Mouse (Mus musculus): ENCODE data around the gene Olfr1312.
"Not testable (repeated sequence)": the region's sequence is repeated elsewhere in the genome, so short reads cannot be mapped to it uniquely, and the experiment has no call there.

Olfr1312 gene

DNA sequence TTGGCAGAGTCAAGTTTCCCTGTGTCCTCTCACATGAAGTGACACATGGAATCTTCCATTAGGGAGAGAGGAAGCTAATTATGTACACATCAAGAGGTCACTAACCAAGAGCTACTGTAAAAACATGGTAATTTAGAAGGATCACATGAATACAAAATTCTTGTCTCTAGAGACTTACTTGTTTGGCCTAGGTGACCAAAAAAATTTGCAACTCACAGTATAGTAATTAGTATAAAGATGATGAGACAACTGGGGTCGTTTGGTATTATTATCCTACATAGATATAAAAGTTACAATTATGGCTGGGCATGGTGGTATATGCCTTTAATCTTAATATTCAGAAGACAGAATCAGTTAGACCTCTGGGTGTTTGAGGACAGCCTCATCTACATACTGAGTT lies at the start of gene Olfr1312:
Olfr1312 (minus strand) TSS at position 101 of the 400 bp plus-strand sequence.
- no peak for DNase-seq (ENCODE audit: low spot score in 2 of 2)

DNA sequence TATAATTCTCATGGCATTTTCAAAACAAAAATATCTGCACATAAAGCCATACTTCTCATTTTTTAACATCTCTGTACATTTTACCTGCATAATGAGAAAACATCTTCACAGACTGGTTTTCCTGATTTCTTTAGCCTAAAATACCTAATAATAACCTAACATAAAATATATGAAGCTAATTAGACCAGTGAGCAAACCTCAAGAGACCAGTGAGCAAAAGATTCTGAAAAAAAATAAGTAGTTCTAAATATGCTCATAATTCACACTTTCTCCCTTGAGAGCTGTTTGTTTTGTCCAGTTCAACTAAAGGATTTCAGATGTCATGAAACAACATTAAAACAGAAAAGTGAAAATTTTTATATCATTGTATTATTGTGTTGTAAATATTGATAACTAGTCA lies 46.6 kb upstream of the Olfr1312 start, which contains the start of gene Olfr1314:
Olfr1314 (minus strand) TSS at position 101 of the 400 bp plus-strand sequence.
- no peak for DNase-seq (ENCODE audit: low spot score in 2 of 2)

DNA sequence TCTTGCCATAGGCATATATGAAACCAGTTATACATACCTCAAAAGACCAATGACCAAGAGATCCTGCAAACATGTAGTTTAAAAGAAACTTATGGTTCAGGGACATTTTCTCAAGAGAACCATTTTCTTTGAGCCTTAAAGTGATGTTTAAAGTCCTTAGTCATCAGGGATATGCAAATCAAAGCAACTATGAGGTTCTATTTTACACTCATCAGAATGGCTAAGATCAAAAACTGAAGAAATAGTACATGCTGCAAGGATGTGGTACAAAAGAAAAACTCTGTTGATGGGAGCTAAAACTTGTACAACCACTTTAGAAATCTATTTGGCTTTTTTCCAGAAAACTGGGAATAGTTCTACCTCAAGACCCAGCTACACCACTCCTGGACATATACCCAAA lies 27.7 kb upstream of the Olfr1312 start, which contains the start of gene Olfr1313:
Olfr1313 (minus strand) TSS at position 101 of the 400 bp plus-strand sequence.
- no peak for DNase-seq (ENCODE audit: low spot score in 2 of 2)

DNA sequence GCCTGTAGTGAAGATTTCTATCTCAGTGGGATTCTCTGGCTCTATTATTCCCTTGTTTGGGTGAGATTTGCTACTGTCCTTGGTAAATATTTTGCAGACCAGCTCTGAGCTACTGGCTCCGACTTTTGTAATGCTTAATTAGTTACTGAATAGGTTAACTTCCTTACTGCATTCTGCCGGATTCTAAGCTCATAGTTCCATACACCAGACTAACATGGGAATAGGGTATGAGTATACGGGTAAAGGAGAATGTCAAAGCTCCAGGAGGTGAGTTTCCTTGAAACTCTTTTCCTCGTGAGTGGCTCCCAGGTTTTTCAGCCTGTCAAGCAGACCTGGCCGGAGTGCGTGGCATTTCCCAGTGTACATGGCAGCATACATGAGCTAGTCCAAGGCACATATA lies 23.1 kb downstream of the Olfr1312 start:
- DNase-seq (ENCODE audit: low spot score in 2 of 2): not testable (repeated sequence)

DNA sequence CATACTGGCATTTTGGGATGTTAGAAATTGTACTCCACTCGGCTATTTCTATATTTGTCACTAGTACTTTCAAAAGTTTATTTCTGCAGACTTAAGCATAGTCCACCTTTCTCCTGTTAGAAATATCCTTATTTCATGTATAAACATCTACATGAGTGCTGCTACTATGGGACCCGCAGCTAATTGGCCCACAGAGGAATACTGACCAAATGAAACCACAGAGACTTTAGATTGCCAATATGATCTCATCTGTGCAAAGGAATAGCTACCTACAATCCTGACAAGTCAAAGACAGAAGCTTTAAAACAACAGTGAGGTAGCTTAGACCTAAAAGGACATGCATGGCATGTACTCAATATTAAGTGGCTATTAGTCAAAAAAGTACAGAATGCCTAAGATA lies 25.7 kb downstream of the Olfr1312 start, which contains the start of gene Olfr1311:
Olfr1311 (minus strand) TSS at position 101 of the 400 bp plus-strand sequence.
- no peak for DNase-seq (ENCODE audit: low spot score in 2 of 2)

DNA sequence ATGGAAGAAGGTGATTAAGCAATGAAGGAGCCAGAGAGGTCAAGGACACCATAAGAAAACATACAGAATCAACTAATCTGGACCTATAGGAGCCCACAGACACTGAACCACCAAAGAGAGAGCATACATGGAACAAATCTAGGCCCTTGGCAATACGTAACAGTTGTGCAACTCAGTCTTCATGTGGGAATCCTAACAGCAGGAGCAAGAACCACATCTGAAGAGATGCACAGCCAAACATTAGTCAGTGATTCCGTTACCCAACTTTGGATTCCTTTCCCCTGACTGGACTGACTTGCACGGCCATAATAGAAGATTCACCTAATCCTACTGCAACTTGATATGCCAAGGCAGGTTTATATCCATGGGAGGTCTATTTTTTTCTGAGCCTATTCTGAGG lies 35.1 kb downstream of the Olfr1312 start:
- no peak for DNase-seq (ENCODE audit: low spot score in 2 of 2)

DNA sequence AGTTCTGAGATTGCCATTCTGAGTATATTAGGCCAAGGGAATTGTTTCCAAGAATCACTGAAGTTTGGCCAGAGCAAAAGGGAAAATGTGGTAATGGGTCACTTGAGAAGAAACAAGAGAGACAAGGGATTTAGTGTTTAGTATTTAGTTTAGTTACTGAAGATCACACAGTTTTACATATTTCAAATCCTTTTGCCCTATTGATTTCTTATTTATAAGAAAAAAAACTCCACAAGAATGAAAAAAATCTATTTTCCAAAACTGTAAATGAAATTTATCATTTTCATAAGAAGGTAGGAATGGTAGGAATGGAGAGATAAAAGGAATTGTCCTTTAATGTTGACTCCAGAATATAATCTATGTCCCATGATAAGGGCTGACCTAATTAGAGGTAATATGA lies 37.4 kb downstream of the Olfr1312 start, which contains the start of gene Olfr1310:
Olfr1310 (minus strand) TSS at position 101 of the 400 bp plus-strand sequence.
- DNase-seq (ENCODE audit: low spot score in 2 of 2): no peak

DNA sequence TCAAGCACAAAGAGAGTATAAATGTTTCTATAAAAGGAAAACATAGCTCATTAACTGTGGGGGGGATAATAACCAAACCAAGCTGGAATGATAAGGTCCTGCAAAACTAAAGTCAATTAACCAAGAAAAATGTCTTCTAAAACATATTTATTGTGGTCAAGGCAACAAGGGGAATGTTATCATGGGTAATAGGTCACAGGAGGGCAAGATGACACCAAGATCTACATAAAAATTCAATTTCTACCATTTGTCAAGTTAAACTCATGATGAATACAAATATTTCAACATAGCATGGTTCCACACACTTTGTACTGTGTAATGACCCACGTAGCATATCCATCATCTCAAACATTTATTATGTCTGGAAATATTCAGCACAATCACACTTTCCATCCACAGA lies 59.9 kb downstream of the Olfr1312 start, which contains the start of gene Olfr1309:
Olfr1309 (minus strand) TSS at position 101 of the 400 bp plus-strand sequence.
- DNase-seq (ENCODE audit: low spot score in 2 of 2): no peak

All from urinary bladder, postnatal 4 days (tissue).